Mouse (Mus musculus) E14TG2a.4 (cell line): ENCODE data around the gene Ctxn1.

ENCODE experiments used
- CTCF ChIP-seq: conservative IDR thresholded peaks from 2 replicates; pipeline ENCODE4 v1.5.1; 2014; ENCODE audit warnings: low read length
- POU5F1 ChIP-seq: IDR thresholded peaks from 2 replicates; pipeline ENCODE4 v1.6.1; 2014; ENCODE audit warnings: low read length, borderline replicate concordance

- no peak for TF ChIP-seq CTCF
- TF ChIP-seq POU5F1, result no peak
These were observed 32.8 kb downstream of the Ctxn1 start for GRCm38 (mm10) chr8:4226323-4226722.
